Mouse (Mus musculus) MEL (cell line): ENCODE measurements around the gene Gpd1l. TPM values are rescaled to one million over a fixed set of nuclear protein-coding genes. Genes with fewer than 3 reads are reported as not detected.

Source experiments
- DNase-seq: peaks from one replicate; pipeline ENCODE4 v3.0.0; 2011; ENCODE audit warnings: low read depth, low spot score
- H3K27ac ChIP-seq: 2 replicates; pipeline ENCODE4 v1.5.1; 2012; ENCODE audit warnings: low read depth, mild to moderate bottlenecking, control low read depth, low read length, moderate library complexity; ENCODE audit not compliant: control insufficient read depth
- H3K27me3 ChIP-seq, 2 experiments: fragments of 150-350 bp in 1 of 2; sonication (generic) in 1 of 2; 2 replicates each; pipeline ENCODE4 v1.6.1; 2012; ENCODE audit warnings: low read length in 2 of 2, mild to moderate bottlenecking in 2 of 2, improper control_type of control experiment in 1 of 2, moderate library complexity in 1 of 2; ENCODE audit not compliant: insufficient read depth in 2 of 2, control insufficient read depth in 1 of 2
- H3K36me3 ChIP-seq, 2 experiments: 2 replicates each; pipeline ENCODE4 v1.6.1; 2012 to 2014; ENCODE audit warnings: low read length in 2 of 2, improper control_type of control experiment in 1 of 2, inconsistent platforms in 1 of 2, mild to moderate bottlenecking in 1 of 2; ENCODE audit not compliant: insufficient read depth in 2 of 2, control insufficient read depth in 1 of 2
- H3K4me1 ChIP-seq, 2 experiments: fragments of 150-350 bp in 1 of 2; sonication (generic) in 1 of 2; 2 replicates each; pipeline ENCODE4 v1.6.1; 2012; ENCODE audit warnings: low read length in 2 of 2, improper control_type of control experiment in 1 of 2, mild to moderate bottlenecking in 1 of 2; ENCODE audit not compliant: insufficient read depth in 2 of 2, control insufficient read depth in 1 of 2
- H3K4me3 ChIP-seq, 2 experiments: fragments of 150-350 bp in 1 of 2; sonication (generic) in 1 of 2; 2 replicates each; pipeline ENCODE4 v1.5.1; 2012; ENCODE audit warnings: low read depth in 2 of 2, low read length in 2 of 2, mild to moderate bottlenecking in 2 of 2, moderate library complexity in 2 of 2, control low read depth in 1 of 2, improper control_type of control experiment in 1 of 2; ENCODE audit not compliant: control insufficient read depth in 1 of 2, insufficient read depth in 1 of 2
- H3K79me2 ChIP-seq: 2 replicates; pipeline ENCODE4 v1.6.1; 2012; ENCODE audit warnings: mild to moderate bottlenecking, low read length, moderate library complexity; ENCODE audit not compliant: control insufficient read depth, poor library complexity, insufficient read depth
- H3K9ac ChIP-seq: 2 replicates; pipeline ENCODE4 v1.6.1; 2012; ENCODE audit warnings: low read depth, mild to moderate bottlenecking, control low read depth, low read length, moderate library complexity; ENCODE audit not compliant: control insufficient read depth, poor library complexity, severe bottlenecking
- H3K9me3 ChIP-seq: fragments of 150-350 bp; sonication (generic); replicated peaks from 2 replicates; pipeline ENCODE4 v1.6.1; 2012; ENCODE audit warnings: mild to moderate bottlenecking, low read length, improper control_type of control experiment, moderate library complexity; ENCODE audit not compliant: insufficient read depth
- CHD2 ChIP-seq: IDR thresholded peaks from 2 replicates; pipeline ENCODE4 v1.6.1; 2011; ENCODE audit warnings: low read length, improper control_type of control experiment
- ELF1 ChIP-seq: IDR thresholded peaks from 2 replicates; pipeline ENCODE4 v1.6.1; 2014; ENCODE audit warnings: low read depth, mild to moderate bottlenecking, inconsistent platforms, low read length, improper control_type of control experiment, moderate library complexity
- ETS1 ChIP-seq: IDR thresholded peaks from 2 replicates; pipeline ENCODE4 v1.6.1; 2012; ENCODE audit warnings: low read depth, mild to moderate bottlenecking, inconsistent platforms, low read length, improper control_type of control experiment, moderate library complexity
- GATA1 ChIP-seq: IDR thresholded peaks from 2 replicates; pipeline ENCODE4 v1.6.1; 2011; ENCODE audit warnings: low read depth, low read length, improper control_type of control experiment
- MAX ChIP-seq: IDR thresholded peaks from 2 replicates; pipeline ENCODE4 v1.6.1; 2011; ENCODE audit warnings: low read length, improper control_type of control experiment
- MAZ ChIP-seq: IDR thresholded peaks from 2 replicates; pipeline ENCODE4 v1.6.1; 2012; ENCODE audit warnings: low read depth, mild to moderate bottlenecking, inconsistent platforms, low read length, improper control_type of control experiment
- MEF2A ChIP-seq: IDR thresholded peaks from 2 replicates; pipeline ENCODE4 v1.6.1; 2014; ENCODE audit warnings: low read depth, mild to moderate bottlenecking, inconsistent platforms, low read length, improper control_type of control experiment; ENCODE audit not compliant: poor library complexity, insufficient replicate concordance, severe bottlenecking; ENCODE audit errors: extremely low read depth
- NRF1 ChIP-seq: IDR thresholded peaks from 2 replicates; pipeline ENCODE4 v1.6.1; 2014; ENCODE audit warnings: low read depth, mild to moderate bottlenecking, inconsistent platforms, low read length, improper control_type of control experiment, moderate library complexity; ENCODE audit not compliant: poor library complexity, insufficient read depth, severe bottlenecking
- POLR2AphosphoS5 ChIP-seq: IDR thresholded peaks from 2 replicates; pipeline ENCODE4 v1.6.1; 2012; ENCODE audit warnings: low read depth, borderline replicate concordance, mild to moderate bottlenecking, inconsistent platforms, low read length, moderate library complexity, mixed read lengths
- RAD21 ChIP-seq: IDR thresholded peaks from 2 replicates; pipeline ENCODE4 v1.6.1; 2011; ENCODE audit warnings: mild to moderate bottlenecking, low read depth, low read length, improper control_type of control experiment
- SMC3 ChIP-seq: IDR thresholded peaks from 2 replicates; pipeline ENCODE4 v1.6.1; 2011; ENCODE audit warnings: low read depth, low read length, improper control_type of control experiment
- TBP ChIP-seq: IDR thresholded peaks from 2 replicates; pipeline ENCODE4 v1.8.0; 2011; ENCODE audit warnings: low read depth, low read length, improper control_type of control experiment
- polyA plus RNA-seq, 2 experiments: library from polyadenylated mRNA; stranded (reverse) in 1 of 2; unstranded in 1 of 2; fragments of >175 nt in 1 of 2; fragments of >200 nt in 1 of 2; gene quantifications; 2 replicates each; pipeline versions ENCODE4 v1.2.1 to v1.2.4; 2012; ENCODE audit warnings: low replicate concordance in 2 of 2, low read depth in 1 of 2; ENCODE audit not compliant: insufficient read length in 2 of 2, insufficient read depth in 1 of 2, missing spikeins in 1 of 2
- total RNA-seq: library from RNA; depleted of rRNA; stranded (reverse); fragments of 300-350 nt; gene quantifications from 2 replicates; pipeline ENCODE4 v1.2.3, GENCODE M21; 2012; rRNA removed

Gene Gpd1l
- total and polyA plus RNA-seq, 3 experiments: not detected

GRCm38 (mm10) chr9:114854686-114855085, 79.1 kb downstream of the Gpd1l start:
- no peaks in the 10 kb centered on the region for H3K9me3 ChIP-seq
- H3K27me3 ChIP-seq: no peaks in the 10 kb centered on the region
- H3K79me2 ChIP-seq: no peaks in the 10 kb centered on the region
- H3K36me3 ChIP-seq: no peaks in the 10 kb centered on the region
- no peak for DNase-seq
- no peak overlapping the region for H3K4me3 ChIP-seq
- TF ChIP-seq ETS1: no peak
- TF ChIP-seq MEF2A: no peak
- TF ChIP-seq SMC3: no peak
- no peak for TF ChIP-seq MAX
- TF ChIP-seq ELF1: no peak
- TF ChIP-seq NRF1: no peak
- TF ChIP-seq CHD2: no peak
- TF ChIP-seq, all 39 proteins: peak for 0
- Histone ChIP-seq H3K27ac (no peak overlapping the region), H3K4me1 (no peaks in the 10 kb centered on the region), H3K9ac (no peak overlapping the region)

GRCm38 (mm10) chr9:114853336-114853735, 80.5 kb downstream of the Gpd1l start:
- no peak overlapping the region for H3K27ac ChIP-seq
- H3K4me3 ChIP-seq: no peak overlapping the region
- no peaks in the 10 kb centered on the region for H3K27me3 ChIP-seq
- no peaks in the 10 kb centered on the region for H3K4me1 ChIP-seq
- H3K36me3 ChIP-seq: no peaks in the 10 kb centered on the region
- DNase-seq: no peak
- TF ChIP-seq TBP (no peak), RAD21 (no peak), SMC3 (no peak), MAZ (no peak), NRF1 (no peak), MEF2A (no peak)
- TF ChIP-seq, all 39 proteins: peak for 0
- H3K79me2 ChIP-seq: no peaks in the 10 kb centered on the region
- no peaks in the 10 kb centered on the region for H3K9me3 ChIP-seq
- H3K9ac ChIP-seq: no peak overlapping the region

GRCm38 (mm10) chr9:114851419-114852190, 82.2 kb downstream of the Gpd1l start:
- no peak overlapping the region for H3K9ac ChIP-seq
- H3K36me3 ChIP-seq: no peaks in the 10 kb centered on the region
- H3K9me3 ChIP-seq: no peaks in the 10 kb centered on the region
- H3K27me3 ChIP-seq: no peaks in the 10 kb centered on the region
- H3K79me2 ChIP-seq: no peaks in the 10 kb centered on the region
- no peaks in the 10 kb centered on the region for H3K4me1 ChIP-seq
- DNase-seq: no peak
- no peak for TF ChIP-seq GATA1
- no peak for TF ChIP-seq POLR2AphosphoS5
- no peak for TF ChIP-seq CHD2
- H3K4me3 ChIP-seq: no peak overlapping the region
- H3K27ac ChIP-seq: no peak overlapping the region

Other genes with a start within 250 kb of the Gpd1l start
- 35.2 TPM in 2 replicates for gene Dync1li1, start 245.2 kb downstream of the Gpd1l start, total RNA-seq
- 10 to 100 TPM in 1 of 2 experiments, not detected in 1; 40.0 TPM for gene Dync1li1, start 245.2 kb downstream of the Gpd1l start, polyA plus RNA-seq
- gene Cmtm6, start 202.9 kb downstream of the Gpd1l start, total RNA-seq: 17.6 and 21.0 TPM in 2 replicates
- 10 to 100 TPM in 1 of 2 experiments, not detected in 1; 21.7 TPM for gene Cmtm6, start 202.9 kb downstream of the Gpd1l start, polyA plus RNA-seq
- gene Cmtm7, start 152.1 kb downstream of the Gpd1l start, total RNA-seq: 290 and 352 TPM in 2 replicates
- gene Cmtm7, start 152.1 kb downstream of the Gpd1l start, polyA plus RNA-seq: 100 to 1,000 TPM in 1 of 2 experiments, not detected in 1; 545 TPM
- gene Cmtm8, start 89.8 kb downstream of the Gpd1l start, total RNA-seq: 1.9 and 2.3 TPM in 2 replicates
- 1 to 10 TPM in 1 of 2 experiments, not detected in 1; 7.9 TPM for gene Cmtm8, start 89.8 kb downstream of the Gpd1l start, polyA plus RNA-seq
- not detected in 2 replicates for gene Osbpl10, start 44.6 kb upstream of the Gpd1l start, total RNA-seq
- not detected for gene Osbpl10, start 44.6 kb upstream of the Gpd1l start, polyA plus RNA-seq
- 152 and 338 TPM in 2 replicates for gene Rps27rt, start 48.8 kb upstream of the Gpd1l start, total RNA-seq
- 10 to 100 TPM in 1 of 2 experiments, not detected in 1; 61.8 TPM for gene Rps27rt, start 48.8 kb upstream of the Gpd1l start, polyA plus RNA-seq